Mouse (Mus musculus): ENCODE measurements around the gene Plaa. TPM values are rescaled to one million over a fixed set of nuclear protein-coding genes. Genes with fewer than 3 reads are reported as not detected.

Plaa gene
- polyA plus RNA-seq, 1 experiment from 2014 or later = 90.2 TPM

DNA sequence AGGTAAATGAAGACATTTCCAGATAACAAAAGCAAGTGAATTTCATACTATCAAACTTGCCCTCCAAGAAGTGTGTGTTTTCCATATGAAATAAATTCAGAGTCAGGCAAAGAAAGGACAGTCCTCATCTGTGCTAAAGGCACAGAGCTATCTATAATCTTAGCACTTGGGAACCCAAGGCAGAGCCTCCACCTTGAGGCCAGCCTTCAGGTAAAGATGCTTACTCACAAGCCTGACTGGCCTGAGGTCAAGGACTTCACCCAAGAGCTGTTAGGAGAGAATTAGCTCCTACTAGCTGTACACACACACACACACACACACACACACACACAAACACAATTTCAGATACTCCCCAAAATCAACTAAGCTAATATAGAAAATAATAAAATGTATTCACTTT is 10.3 kb downstream of the Plaa start:
- H3K9ac ChIP-seq = no peak overlapping the region
- H3K4me3 ChIP-seq = no peak overlapping the region
- no peaks in the 10 kb centered on the region for H3K9me3 ChIP-seq (replicated peaks)
- H3K4me2 ChIP-seq (replicated peaks) = no peak overlapping the region
- H3K36me3 ChIP-seq = no peaks in the 10 kb centered on the region
- no peak overlapping the region for H3K27ac ChIP-seq
- ATAC-seq (ENCODE audit: low FRiP score) = no peak
- no peaks in the 10 kb centered on the region for H3K27me3 ChIP-seq
- 0 out of 2 replicates have a peak, but pooled peaks cover 2% of the 10 kb centered on the region for H3K4me1 ChIP-seq

DNA sequence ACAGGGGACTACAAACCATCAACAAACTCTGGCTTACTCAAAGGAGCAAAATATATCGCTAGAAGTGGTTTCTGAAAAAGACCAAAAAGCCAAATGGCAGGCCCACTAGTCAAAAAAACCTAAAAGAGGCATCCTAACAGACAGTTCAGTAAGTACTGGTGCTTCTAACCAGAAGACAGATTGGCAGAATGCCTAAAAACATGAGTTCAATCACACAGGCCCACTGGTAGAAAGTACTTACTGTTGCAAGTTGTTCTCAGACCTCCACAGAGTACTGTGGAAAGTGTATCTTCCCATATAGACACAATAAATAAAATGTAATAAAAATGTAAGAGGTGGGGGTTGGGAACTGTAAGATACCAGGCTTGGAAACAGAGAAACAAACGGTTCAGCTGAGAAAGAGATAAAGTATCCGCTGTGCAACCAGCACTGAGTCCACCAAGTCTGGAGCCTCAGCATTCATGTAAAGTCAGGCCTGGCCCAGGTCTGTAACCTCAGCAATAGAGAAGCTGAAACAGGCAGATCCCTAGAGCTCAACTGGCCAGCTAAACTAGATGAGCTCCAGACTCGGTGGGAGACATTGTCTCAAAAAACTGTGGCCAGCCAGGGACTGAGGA is 11.2 kb downstream of the Plaa start:
- Histone ChIP-seq H3K27ac (no peak overlapping the region), H3K4me1 (0 out of 2 replicates have a peak, but pooled peaks cover 2% of the 10 kb centered on the region), H3K27me3 (no peaks in the 10 kb centered on the region), H3K9ac (no peak overlapping the region), H3K4me3 (no peak overlapping the region), H3K36me3 (no peaks in the 10 kb centered on the region), H3K9me3 (replicated peaks) (no peaks in the 10 kb centered on the region), H3K4me2 (replicated peaks) (no peak overlapping the region)
- WGBS = 88% methylated on average over 4 of the region's 4 CpGs
- ATAC-seq (ENCODE audit: low FRiP score) = no peak

DNA sequence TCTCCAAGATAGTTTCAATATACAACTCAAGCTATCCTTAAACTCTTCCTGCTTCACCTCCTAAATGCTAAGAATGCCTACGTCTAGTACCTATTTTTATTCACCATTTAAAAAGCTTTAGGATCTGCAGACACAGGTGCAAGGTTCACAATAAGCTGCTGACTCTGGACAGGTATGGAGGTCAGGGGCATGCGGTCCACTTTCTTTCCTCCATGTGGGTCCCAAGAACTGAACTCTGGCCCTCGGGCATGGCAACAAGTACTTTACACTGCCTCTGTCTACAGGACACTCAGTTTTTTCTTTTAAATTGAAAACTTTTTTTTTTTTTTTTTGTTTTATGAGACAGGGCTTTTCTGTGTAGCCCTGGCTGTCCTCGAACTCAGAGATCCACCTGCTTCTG is 30.4 kb downstream of the Plaa start:
- no peak overlapping the region for H3K4me3 ChIP-seq
- no peak overlapping the region for H3K4me2 ChIP-seq (replicated peaks)
- peaks cover 44% of the 10 kb centered on the region for H3K36me3 ChIP-seq
- WGBS = 95% methylated on average over 4 of the region's 4 CpGs
- no peaks in the 10 kb centered on the region for H3K9me3 ChIP-seq (replicated peaks)
- no peaks in the 10 kb centered on the region for H3K27me3 ChIP-seq
- no peaks in the 10 kb centered on the region for H3K4me1 ChIP-seq
- ATAC-seq (ENCODE audit: low FRiP score) = no peak
- H3K9ac ChIP-seq = no peak overlapping the region
- no peak overlapping the region for H3K27ac ChIP-seq

DNA sequence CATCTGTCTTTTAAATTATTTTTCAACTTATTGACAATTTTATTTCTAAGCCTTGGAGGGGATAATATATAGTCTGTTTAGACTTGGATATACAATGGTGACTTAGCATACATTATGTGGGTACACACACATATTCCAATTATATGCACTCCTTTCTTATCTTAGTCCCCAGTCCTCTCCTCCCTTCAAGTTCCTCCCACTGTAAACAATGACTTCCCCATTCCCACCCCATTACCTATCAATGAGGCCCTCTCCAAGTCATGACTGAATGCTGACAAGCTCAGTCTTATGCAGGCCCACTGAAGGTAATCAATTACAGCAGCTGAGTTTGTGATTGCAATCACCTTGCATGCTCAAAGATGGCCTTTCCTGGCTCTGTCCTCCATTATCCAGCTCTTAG is 38.7 kb downstream of the Plaa start:
- Histone ChIP-seq H3K4me2 (replicated peaks) (no peak overlapping the region), H3K27me3 (no peaks in the 10 kb centered on the region), H3K4me3 (no peak overlapping the region), H3K36me3 (peaks cover 12% of the 10 kb centered on the region), H3K9ac (no peak overlapping the region), H3K9me3 (replicated peaks) (no peaks in the 10 kb centered on the region), H3K4me1 (no peaks in the 10 kb centered on the region), H3K27ac (no peak overlapping the region)
- no peak for ATAC-seq (ENCODE audit: low FRiP score)

DNA sequence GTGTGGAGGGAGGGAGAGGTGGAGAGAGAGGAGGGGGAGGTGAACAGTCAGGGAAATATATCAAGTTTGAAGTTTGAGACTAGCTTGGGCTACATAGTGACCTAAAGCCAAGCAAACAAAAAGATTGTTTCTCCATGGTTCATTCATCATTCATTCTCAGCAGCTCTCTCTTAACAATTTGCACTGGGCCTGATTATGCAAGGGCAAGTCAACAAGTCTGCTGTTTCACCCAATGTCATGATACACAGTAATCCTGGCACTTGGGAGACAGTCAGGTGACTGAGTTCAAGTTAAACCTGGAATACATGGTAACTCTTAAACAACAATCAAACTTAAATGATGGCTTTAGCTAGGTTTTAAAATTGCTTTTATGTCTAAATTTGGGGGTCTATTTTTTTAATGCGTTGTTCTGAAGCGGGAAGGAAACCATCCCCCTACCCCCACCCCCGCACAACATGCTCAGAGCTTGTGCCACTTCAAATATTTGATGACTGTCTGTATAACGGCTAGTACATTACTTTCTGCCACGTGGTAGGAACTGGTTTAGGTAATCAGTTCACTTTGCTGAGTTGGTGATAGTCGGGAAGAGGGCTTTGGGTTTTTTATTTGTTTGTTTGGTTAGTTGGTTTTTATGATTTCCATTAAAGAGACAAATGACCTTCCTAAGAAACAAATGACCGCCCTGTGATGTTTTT is 40.9 kb downstream of the Plaa start:
- ATAC-seq (ENCODE audit: low FRiP score) = no peak
- Histone ChIP-seq H3K9me3 (replicated peaks) (no peaks in the 10 kb centered on the region), H3K4me3 (no peak overlapping the region), H3K27me3 (no peaks in the 10 kb centered on the region), H3K4me2 (replicated peaks) (no peak overlapping the region), H3K27ac (no peak overlapping the region), H3K9ac (no peak overlapping the region), H3K4me1 (no peaks in the 10 kb centered on the region; the same call in 1 of the 2 replicates), H3K36me3 (peaks cover 5% of the 10 kb centered on the region; the same call in 1 of the 2 replicates)
- WGBS = 77% methylated on average over 7 of the region's 7 CpGs

DNA sequence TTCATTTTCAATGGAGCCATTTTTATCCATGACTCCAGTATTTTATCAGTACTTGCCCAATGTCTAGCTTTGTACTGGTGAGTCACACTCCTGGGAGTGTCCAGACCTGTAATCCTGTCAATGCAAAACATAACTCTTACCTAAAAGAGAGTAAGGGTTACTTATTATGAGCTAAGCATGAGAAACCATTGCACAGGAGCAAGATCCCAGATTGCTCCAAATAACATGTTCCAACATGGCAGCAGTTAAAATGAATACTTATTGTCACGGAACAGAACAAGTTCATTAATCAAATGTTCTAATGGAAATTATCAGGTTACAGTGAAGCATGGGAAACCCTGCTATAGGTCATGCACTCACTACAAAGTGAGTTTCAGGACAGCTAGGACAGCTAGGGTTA is 42.7 kb downstream of the Plaa start:
- Histone ChIP-seq H3K9me3 (replicated peaks) (no peaks in the 10 kb centered on the region), H3K27ac (no peak overlapping the region), H3K36me3 (no peaks in the 10 kb centered on the region), H3K27me3 (no peaks in the 10 kb centered on the region), H3K4me1 (peaks cover 5% of the 10 kb centered on the region), H3K4me3 (no peak overlapping the region), H3K4me2 (replicated peaks) (no peak overlapping the region), H3K9ac (no peak overlapping the region)
- WGBS = 84% methylated on average over 1 of the region's 1 CpGs
- no peak for ATAC-seq (ENCODE audit: low FRiP score)

DNA sequence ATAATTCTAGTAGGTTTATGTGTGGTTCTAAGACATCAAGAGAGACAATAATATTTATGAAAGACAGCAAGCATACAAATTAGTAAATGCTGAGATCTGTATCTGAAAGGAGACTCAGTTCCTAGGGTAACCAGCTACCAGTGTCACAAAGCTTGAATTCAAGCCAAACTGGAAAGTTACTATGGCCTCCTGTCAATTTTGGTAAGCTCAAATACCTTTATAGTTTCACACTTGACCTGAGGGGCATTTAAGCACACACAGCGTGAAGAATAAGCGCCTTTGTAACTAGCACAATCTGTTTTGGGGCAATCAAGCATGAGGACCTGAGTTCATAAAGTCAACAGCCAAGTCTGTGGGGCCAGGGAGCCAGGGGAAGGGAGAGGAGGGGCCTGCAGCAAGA is 43.8 kb downstream of the Plaa start:
- Histone ChIP-seq H3K9ac (no peak overlapping the region), H3K9me3 (replicated peaks) (no peaks in the 10 kb centered on the region), H3K27me3 (no peaks in the 10 kb centered on the region), H3K36me3 (no peaks in the 10 kb centered on the region), H3K4me3 (no peak overlapping the region), H3K4me2 (replicated peaks) (no peak overlapping the region), H3K4me1 (peaks cover 9% of the 10 kb centered on the region), H3K27ac (no peak overlapping the region)
- ATAC-seq (ENCODE audit: low FRiP score) = no peak
- WGBS = 41% methylated on average over 2 of the region's 2 CpGs

DNA sequence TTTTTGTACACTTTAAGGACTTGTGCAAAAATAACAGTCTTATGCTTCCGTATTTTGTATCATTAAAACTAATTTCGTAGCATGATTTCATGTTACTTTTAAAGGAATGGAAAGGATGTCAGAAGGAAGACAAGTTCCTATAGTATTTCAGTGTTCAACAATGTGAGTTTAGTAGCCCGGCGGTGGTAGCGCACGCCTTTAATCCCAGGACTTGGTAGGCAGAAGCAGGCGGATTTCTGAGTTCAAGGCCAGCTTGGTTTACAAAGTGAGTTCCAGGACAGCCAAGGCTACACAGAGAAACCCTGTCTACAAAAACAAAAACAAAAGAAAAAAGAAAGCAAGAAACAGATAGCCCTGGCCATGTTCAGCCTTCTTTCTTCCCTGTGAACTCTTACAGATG is 45.9 kb downstream of the Plaa start:
- peaks cover 9% of the 10 kb centered on the region for H3K4me1 ChIP-seq
- no peak overlapping the region for H3K27ac ChIP-seq
- H3K4me3 ChIP-seq = no peak overlapping the region
- WGBS = 82% methylated on average over 7 of the region's 7 CpGs
- no peaks in the 10 kb centered on the region for H3K9me3 ChIP-seq (replicated peaks)
- H3K4me2 ChIP-seq (replicated peaks) = peak overlapping the region; percentile 59
- H3K9ac ChIP-seq = no peak overlapping the region
- ATAC-seq (ENCODE audit: low FRiP score) = 0 out of 2 replicates have a peak, but pooled peaks have one; percentile 3
- H3K27me3 ChIP-seq = no peaks in the 10 kb centered on the region
- H3K36me3 ChIP-seq = no peaks in the 10 kb centered on the region

DNA sequence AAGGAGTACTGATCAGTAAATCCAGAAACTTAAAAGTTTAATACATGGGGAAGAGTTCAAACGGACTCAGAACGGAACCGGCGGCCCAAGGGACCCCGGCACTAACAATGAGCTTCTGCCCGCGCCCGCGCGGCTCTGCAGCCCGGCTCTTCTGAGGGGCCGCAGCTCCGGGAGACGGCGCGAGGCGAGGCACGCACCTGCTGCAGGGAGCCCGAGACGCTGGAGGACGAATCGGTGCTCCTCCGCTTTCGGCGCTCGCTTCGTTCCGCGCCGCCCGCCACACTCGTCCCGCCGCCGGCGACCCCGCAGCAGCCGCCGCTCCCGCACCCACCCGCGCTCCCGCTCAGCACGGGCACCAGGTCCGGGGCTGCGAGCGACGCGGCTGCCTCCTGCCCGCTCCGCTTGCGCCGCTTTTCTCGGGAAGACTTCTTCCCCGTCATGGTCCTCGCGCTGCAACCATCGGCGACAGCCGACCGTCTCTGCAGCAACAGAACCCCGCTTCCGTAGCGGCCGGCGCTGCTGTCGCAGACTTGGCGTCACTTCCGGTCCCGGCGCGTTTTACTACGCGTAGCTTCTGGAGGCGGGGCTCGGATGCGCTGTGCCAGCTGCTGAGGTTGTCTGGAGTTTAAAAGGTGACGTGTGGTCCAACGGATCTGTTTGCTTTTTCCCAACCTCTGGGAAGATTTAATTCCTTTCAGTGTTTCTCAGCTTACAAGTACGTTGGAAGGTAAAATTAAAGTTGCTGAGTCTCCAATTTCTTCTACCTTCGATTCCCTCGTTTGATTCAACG is 46.6 kb downstream of the Plaa start, which contains the start of the genes Gm10306 and Caap1:
Gm10306 (plus strand) TSS at position 282 of the 790 bp plus-strand sequence.
Caap1 (minus strand) TSS at position 532 of the 790 bp plus-strand sequence.
- H3K9me3 ChIP-seq (replicated peaks) = no peaks in the 10 kb centered on the region
- H3K36me3 ChIP-seq = no peaks in the 10 kb centered on the region
- H3K27ac ChIP-seq = peak within 1 kb of the TSS; percentile 75
- H3K9ac ChIP-seq = peak within 1 kb of the TSS; percentile 84
- peak within 1 kb of the TSS; percentile 59 for H3K4me2 ChIP-seq (replicated peaks)
- H3K4me1 ChIP-seq = peaks cover 9% of the 10 kb centered on the region
- H3K4me3 ChIP-seq = peak within 1 kb of the TSS; percentile 83
- peak; percentile 97 for ATAC-seq (ENCODE audit: low FRiP score)
- WGBS = 1% methylated on average over 60 of the region's 83 CpGs
- no peaks in the 10 kb centered on the region for H3K27me3 ChIP-seq

DNA sequence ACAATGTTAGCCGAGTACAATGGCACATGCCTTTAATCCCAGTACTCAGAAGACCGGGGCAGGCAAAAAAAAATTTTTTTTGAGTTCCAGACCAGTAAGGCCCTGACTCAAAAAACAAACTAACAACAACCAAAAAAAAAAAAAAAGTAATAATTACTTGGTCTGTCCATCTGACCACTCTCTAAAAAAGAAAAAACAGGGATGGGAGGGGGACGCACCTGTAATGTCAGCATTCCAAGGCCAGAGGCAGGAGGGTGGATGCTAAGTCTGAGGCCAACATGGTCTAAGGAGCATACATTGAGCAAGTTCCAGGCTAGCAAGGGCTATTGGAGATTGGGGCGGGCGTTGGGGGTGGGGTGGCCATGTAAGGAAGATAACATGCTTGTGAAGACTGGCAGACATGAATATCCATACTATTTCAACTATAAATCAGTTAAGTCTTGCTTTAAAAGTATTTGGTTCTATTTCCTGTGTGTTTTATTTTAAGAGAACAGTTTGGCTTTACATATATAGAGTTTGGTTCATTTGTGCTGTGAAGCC is 48.0 kb downstream of the Plaa start:
- Histone ChIP-seq H3K4me3 (no peak overlapping the region), H3K9me3 (replicated peaks) (no peaks in the 10 kb centered on the region), H3K36me3 (0 out of 2 replicates have a peak, but pooled peaks cover 3% of the 10 kb centered on the region)

DNA sequence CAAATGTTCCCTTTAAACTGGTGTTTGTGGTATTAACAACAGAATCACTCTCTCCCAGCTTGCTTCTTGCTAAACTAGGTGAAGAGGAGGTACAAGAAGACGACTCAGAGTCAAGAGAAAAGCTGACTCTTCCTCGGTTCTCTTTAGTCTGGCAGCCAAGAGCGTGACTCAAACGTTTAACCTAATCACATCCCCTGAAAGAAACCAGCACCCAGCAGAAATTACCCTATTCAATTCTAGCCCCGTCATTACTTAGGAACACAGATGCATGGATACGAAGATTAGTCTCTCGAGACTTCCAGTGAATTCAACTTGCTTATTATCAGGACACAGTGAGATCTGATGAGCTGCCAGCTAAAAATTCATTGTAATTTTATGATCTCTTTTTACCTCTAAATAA is 58.7 kb downstream of the Plaa start:
- ATAC-seq (ENCODE audit: low FRiP score) = no peak
- Histone ChIP-seq H3K4me2 (replicated peaks) (no peak overlapping the region), H3K27me3 (no peaks in the 10 kb centered on the region), H3K9ac (no peak overlapping the region), H3K36me3 (peaks cover 37% of the 10 kb centered on the region), H3K9me3 (replicated peaks) (no peaks in the 10 kb centered on the region), H3K4me3 (no peak overlapping the region), H3K27ac (no peak overlapping the region), H3K4me1 (no peaks in the 10 kb centered on the region)
- 71% methylated on average over 7 of the region's 7 CpGs for WGBS

More for the DNA sequence above, 48.0 kb downstream of the Plaa start:
- H3K9ac ChIP-seq = no peak overlapping the region
- H3K4me1 ChIP-seq = peaks cover 9% of the 10 kb centered on the region
- H3K4me2 ChIP-seq (replicated peaks) = peak overlapping the region; percentile 59
- ATAC-seq (ENCODE audit: low FRiP score) = no peak
- no peak overlapping the region for H3K27ac ChIP-seq
- WGBS = 95% methylated on average over 5 of the region's 5 CpGs
- H3K27me3 ChIP-seq = no peaks in the 10 kb centered on the region

DNA sequence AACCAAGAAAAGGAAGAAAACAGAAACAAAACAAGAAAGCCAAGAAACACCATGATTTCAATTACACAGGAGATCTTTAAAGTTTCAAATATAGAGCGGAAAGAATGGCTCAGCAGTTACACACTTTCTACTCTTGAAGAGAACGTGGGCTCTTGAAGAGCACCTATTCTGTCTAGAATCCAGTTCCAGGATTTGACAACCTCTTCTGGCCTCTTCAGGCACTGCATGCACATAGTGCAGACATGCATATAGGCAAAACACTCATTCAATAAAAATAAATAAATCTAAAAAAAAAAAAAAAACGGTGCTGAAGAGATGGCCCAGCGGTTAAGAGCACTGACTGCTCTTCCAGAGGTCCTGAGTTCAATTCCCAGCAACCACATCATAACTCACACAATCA is 60.0 kb downstream of the Plaa start:
- no peaks in the 10 kb centered on the region for H3K4me1 ChIP-seq
- H3K9ac ChIP-seq = no peak overlapping the region
- no peaks in the 10 kb centered on the region for H3K27me3 ChIP-seq
- H3K4me2 ChIP-seq (replicated peaks) = no peak overlapping the region
- 93% methylated on average over 4 of the region's 4 CpGs for WGBS
- no peak overlapping the region for H3K27ac ChIP-seq
- ATAC-seq (ENCODE audit: low FRiP score) = no peak
- H3K9me3 ChIP-seq (replicated peaks) = no peaks in the 10 kb centered on the region
- peaks cover 48% of the 10 kb centered on the region for H3K36me3 ChIP-seq
- no peak overlapping the region for H3K4me3 ChIP-seq
